Mouse (Mus musculus): ENCODE data around the gene Tgoln1. TPM values are rescaled to one million over a fixed set of nuclear protein-coding genes. Genes with fewer than 3 reads are reported as not detected.

Gene Tgoln1
- total and polyA plus RNA-seq, 2 experiments from 2014 or later, result 29.0 to 30.9 TPM

DNA sequence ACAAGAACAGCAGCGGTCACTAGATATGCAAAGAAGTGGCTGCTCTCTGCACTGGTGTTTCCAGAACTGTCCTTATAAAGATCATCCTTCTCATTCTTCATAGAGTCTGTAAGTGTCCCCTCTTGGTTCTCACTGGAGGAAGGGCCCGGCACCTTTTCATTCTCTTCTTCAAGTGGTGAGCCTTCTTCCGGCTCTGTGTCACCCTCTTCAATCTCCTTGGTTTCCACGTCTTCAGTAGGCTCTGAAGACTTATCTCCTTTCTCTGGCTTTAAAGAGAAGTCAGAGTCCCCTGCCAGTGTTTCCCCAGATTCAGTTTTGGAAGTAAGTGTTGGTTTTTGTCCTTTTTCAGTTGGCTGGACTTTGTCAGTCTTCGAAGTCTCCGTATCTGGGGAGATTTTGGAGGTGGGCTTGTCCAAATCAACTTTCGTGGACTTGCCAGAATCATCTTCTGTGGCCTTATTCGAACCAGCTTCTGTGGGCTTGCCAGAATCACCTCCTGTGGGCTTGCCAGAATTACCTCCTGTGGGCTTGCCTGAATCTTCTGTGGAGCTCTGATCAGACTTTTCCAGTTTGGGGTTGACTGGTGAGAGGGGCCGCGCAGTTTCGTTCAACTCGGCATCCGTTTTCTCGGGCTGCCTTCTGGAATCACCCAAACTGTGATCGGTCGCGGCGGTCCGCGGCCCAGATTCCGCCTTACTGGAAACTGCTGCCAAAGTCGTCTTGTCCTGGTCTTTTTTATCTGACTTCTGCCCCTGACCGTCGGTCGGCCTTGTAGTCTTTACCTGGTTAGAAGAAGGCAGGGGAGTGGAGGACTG is 1.0 kb downstream of the Tgoln1 start:
- Histone ChIP-seq H3K9me3 (ENCODE audit: low read length) (no peaks in the 10 kb centered on the region), H3K4me2 (ENCODE audit: low read depth) (peak overlapping the region; percentile 78), H3K27me3 (ENCODE audit: insufficient read depth, low read length) (no peaks in the 10 kb centered on the region), H3K36me3 (ENCODE audit: insufficient read depth) (peaks cover 11% of the 10 kb centered on the region), H3K4me3 (ENCODE audit: low read depth, low read length) (peak overlapping the region; percentile 74), H3K4me1 (ENCODE audit: insufficient read depth) (peaks cover 24% of the 10 kb centered on the region), H3K9ac (peak overlapping the region; percentile 87), H3K27ac (ENCODE audit: low read depth, low read length) (peak overlapping the region; percentile 98)
- TF ChIP-seq CTCF (IDR thresholded peaks at IDR 0.05; ENCODE audit: low read depth), result no peak
- WGBS, result 32% methylated on average over 25 of the region's 25 CpGs
- DNase-seq (no peak), ATAC-seq (no peak; the same call in 1 of the 2 replicates)

DNA sequence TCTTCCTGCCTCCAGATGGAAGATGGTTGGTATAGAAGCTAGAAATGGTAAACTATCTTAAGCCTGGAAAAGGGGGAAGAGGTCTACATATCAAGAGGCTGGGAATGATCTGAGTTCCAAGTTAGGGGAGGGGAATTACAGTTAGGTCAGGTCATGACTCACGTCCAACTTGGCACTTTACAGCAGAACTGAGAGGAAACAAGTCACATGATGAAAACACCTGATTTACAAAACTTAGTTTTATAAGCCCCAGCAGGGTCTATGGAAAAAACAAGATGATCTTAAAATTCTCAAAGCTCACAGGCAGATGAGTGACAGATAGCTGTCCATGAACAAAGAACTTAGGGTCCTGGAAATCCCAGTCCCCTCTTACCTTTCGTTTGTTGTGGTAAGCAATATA is 1.6 kb downstream of the Tgoln1 start:
- Histone ChIP-seq H3K9me3 (ENCODE audit: low read length) (no peaks in the 10 kb centered on the region), H3K9ac (no peak overlapping the region), H3K36me3 (ENCODE audit: insufficient read depth) (peaks cover 17% of the 10 kb centered on the region), H3K4me2 (ENCODE audit: low read depth) (peak overlapping the region; percentile 78), H3K4me3 (ENCODE audit: low read depth, low read length) (no peak overlapping the region), H3K27ac (ENCODE audit: low read depth, low read length) (no peak overlapping the region), H3K4me1 (ENCODE audit: insufficient read depth) (peaks cover 24% of the 10 kb centered on the region), H3K27me3 (ENCODE audit: insufficient read depth, low read length) (no peaks in the 10 kb centered on the region)
- TF ChIP-seq CTCF (IDR thresholded peaks at IDR 0.05; ENCODE audit: low read depth), result no peak
- DNase-seq (no peak), ATAC-seq (no peak)
- whole genome bisulfite sequencing, result 82% methylated on average over 2 of the region's 2 CpGs

DNA sequence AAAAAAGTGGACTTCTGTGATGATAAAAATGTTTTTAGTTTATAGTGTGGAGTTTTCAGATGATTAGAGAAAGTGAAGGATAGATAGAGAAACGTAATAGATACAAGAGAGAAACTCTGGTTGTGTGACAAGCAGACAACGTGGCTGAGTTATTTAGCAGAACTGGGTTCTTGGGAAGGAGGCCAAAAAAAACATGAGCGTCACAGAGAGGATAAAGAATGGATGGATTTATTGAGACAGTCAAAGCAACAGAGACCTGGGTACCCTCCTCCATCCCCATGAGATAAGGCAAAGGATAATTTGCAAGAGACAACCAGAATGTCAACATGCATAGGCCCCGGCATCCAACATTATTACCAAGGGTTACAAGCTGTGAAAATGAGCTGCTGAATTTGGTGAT is 6.5 kb downstream of the Tgoln1 start:
- Histone ChIP-seq H3K9me3 (ENCODE audit: low read length) (no peaks in the 10 kb centered on the region), H3K27ac (ENCODE audit: low read depth, low read length) (no peak overlapping the region), H3K9ac (no peak overlapping the region), H3K4me1 (ENCODE audit: insufficient read depth) (peaks cover 8% of the 10 kb centered on the region), H3K4me2 (ENCODE audit: low read depth) (no peak overlapping the region), H3K36me3 (ENCODE audit: insufficient read depth) (peaks cover 54% of the 10 kb centered on the region), H3K4me3 (ENCODE audit: low read depth, low read length) (no peak overlapping the region), H3K27me3 (ENCODE audit: insufficient read depth, low read length) (no peaks in the 10 kb centered on the region)
- WGBS, result 81% methylated on average over 4 of the region's 4 CpGs
- TF ChIP-seq CTCF (IDR thresholded peaks at IDR 0.05; ENCODE audit: low read depth), result no peak
- ATAC-seq (no peak), DNase-seq (no peak)

DNA sequence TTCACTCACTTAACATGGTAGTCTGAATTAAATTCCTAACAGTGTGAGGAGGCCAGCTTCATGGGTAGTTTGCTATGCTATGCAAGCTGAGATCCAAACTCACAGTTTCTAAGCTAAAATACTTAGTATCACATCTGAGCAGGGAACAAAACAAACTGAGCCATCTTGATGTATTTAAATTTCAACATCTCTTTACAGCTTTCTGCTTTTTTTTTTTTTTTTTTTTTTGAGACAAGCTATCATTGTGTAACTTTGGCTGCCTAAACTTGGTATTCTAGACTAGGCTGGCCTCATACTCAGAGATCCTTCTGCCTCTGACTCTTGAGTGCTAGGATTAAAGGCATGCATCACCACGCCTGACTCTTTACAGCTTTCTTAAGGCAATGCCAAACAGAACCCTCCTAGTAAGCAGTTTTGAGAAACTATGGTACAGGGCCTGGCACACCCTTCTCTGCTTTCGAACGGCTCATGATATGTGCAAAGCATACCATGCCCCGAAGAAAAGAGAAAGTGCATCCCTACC is 8.1 kb downstream of the Tgoln1 start:
- DNase-seq (no peak), ATAC-seq (no peak)
- Histone ChIP-seq H3K9me3 (ENCODE audit: low read length) (no peaks in the 10 kb centered on the region), H3K4me1 (ENCODE audit: insufficient read depth) (no peaks in the 10 kb centered on the region), H3K27me3 (ENCODE audit: insufficient read depth, low read length) (no peaks in the 10 kb centered on the region), H3K4me2 (ENCODE audit: low read depth) (no peak overlapping the region), H3K9ac (no peak overlapping the region), H3K36me3 (ENCODE audit: insufficient read depth) (peaks cover 54% of the 10 kb centered on the region), H3K4me3 (ENCODE audit: low read depth, low read length) (no peak overlapping the region), H3K27ac (ENCODE audit: low read depth, low read length) (no peak overlapping the region)
- 91% methylated on average over 4 of the region's 4 CpGs for WGBS
- no peak for TF ChIP-seq CTCF (IDR thresholded peaks at IDR 0.05; ENCODE audit: low read depth)

DNA sequence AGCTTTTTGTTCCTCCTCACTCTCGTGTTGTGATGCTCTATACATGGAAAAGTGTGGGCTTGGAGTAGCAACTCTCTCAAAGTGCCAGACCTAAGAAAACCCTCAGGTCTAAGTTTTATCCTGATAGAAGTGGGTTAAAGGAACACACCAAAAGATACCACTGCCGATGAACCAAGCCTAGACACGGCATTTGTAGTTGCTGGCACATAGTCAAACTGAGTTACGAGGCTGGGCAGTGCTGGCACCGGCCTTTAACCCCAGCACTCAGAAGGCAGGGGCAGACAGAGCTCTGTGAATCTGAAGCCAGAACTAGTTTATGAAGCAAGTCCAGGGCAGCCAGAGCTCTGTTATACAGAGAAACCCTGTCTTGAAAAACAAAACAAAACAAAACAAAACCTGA is 9.1 kb downstream of the Tgoln1 start:
- no peak for DNase-seq
- Histone ChIP-seq H3K27me3 (ENCODE audit: insufficient read depth, low read length) (no peaks in the 10 kb centered on the region), H3K4me1 (ENCODE audit: insufficient read depth) (no peaks in the 10 kb centered on the region), H3K4me3 (ENCODE audit: low read depth, low read length) (no peak overlapping the region), H3K27ac (ENCODE audit: low read depth, low read length) (no peak overlapping the region), H3K36me3 (ENCODE audit: insufficient read depth) (peaks cover 54% of the 10 kb centered on the region), H3K9ac (no peak overlapping the region), H3K4me2 (ENCODE audit: low read depth) (no peak overlapping the region), H3K9me3 (ENCODE audit: low read length) (no peaks in the 10 kb centered on the region)
- 87% methylated on average over 5 of the region's 5 CpGs for WGBS
- ATAC-seq, result no peak
- no peak for TF ChIP-seq CTCF (IDR thresholded peaks at IDR 0.05; ENCODE audit: low read depth)

DNA sequence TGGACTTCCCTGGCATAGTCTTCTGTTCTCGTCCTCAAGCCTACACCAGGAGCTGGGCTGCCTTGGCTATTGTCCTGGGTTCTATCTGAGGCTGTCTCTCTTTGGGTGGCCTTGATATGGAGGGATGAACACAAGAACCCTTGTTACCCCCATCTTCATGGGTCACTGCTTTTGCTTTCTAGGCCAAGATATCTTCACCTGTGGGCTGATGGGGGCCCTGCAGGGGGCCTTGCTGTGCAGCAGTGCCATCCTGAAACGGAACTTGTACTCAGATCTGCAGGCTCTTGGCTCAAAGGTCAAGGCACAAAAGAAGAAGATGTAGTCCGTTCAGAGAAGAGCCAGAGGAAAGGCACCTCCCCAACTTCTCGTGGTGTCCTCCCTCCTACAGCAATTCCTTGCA is 9.7 kb downstream of the Tgoln1 start:
- TF ChIP-seq CTCF (IDR thresholded peaks at IDR 0.05; ENCODE audit: low read depth), result no peak
- 83% methylated on average over 4 of the region's 4 CpGs for WGBS
- Histone ChIP-seq H3K4me1 (ENCODE audit: insufficient read depth) (no peaks in the 10 kb centered on the region), H3K27ac (ENCODE audit: low read depth, low read length) (no peak overlapping the region), H3K9me3 (ENCODE audit: low read length) (no peaks in the 10 kb centered on the region), H3K36me3 (ENCODE audit: insufficient read depth) (peaks cover 54% of the 10 kb centered on the region), H3K9ac (no peak overlapping the region), H3K4me2 (ENCODE audit: low read depth) (no peak overlapping the region), H3K27me3 (ENCODE audit: insufficient read depth, low read length) (no peaks in the 10 kb centered on the region), H3K4me3 (ENCODE audit: low read depth, low read length) (no peak overlapping the region)
- DNase-seq (no peak), ATAC-seq (no peak)

DNA sequence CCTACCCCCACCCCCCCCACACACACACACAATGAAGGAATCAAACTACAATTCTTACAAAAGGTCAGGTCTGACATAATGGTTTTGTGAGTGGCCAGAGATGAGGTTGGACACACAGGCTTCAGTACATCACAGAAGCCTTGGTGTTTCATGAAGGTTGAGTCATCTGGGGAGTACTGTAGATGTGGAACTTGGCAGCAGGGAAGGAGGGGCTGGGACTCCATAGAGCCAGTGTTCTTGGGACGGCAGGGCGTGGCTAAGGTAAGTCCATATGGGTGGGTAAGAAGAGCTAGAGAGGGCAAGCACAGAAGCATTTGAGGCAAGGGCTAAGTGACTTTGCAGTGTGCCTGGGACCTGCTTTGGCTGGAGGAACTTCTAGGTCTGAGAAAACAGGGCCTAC is 12.7 kb downstream of the Tgoln1 start:
- no peak for TF ChIP-seq CTCF (IDR thresholded peaks at IDR 0.05; ENCODE audit: low read depth)
- Histone ChIP-seq H3K4me3 (ENCODE audit: low read depth, low read length) (no peak overlapping the region), H3K4me1 (ENCODE audit: insufficient read depth) (no peaks in the 10 kb centered on the region), H3K36me3 (ENCODE audit: insufficient read depth) (peaks cover 28% of the 10 kb centered on the region), H3K9ac (no peak overlapping the region), H3K9me3 (ENCODE audit: low read length) (no peaks in the 10 kb centered on the region), H3K4me2 (ENCODE audit: low read depth) (no peak overlapping the region), H3K27me3 (ENCODE audit: insufficient read depth, low read length) (no peaks in the 10 kb centered on the region), H3K27ac (ENCODE audit: low read depth, low read length) (no peak overlapping the region)
- ATAC-seq (no peak), DNase-seq (no peak)
- 89% methylated on average over 2 of the region's 2 CpGs for WGBS

All from forebrain, postnatal 0 days (tissue).